Mouse (Mus musculus) left cerebral cortex, adult 8-10 months (tissue): Measurements from ENCODE around the gene D930048N14Rik. TPM values are rescaled to one million over a fixed set of nuclear protein-coding genes. Genes with fewer than 3 reads are reported as not detected.
"Not testable (repeated sequence)": the region's sequence is repeated elsewhere in the genome, so short reads cannot be mapped to it uniquely, and the experiment has no call there.

Source experiments
- DNase-seq, 2 experiments: peaks; one replicate each; pipeline ENCODE4 v3.0.0; 2022; ENCODE audit warnings: low spot score in 2 of 2
- total RNA-seq, 4 experiments: library from RNA; stranded (reverse); gene quantifications; 2 replicates each; pipeline ENCODE4 v1.2.4; 2022

Gene D930048N14Rik
- total RNA-seq, 4 experiments from 2014 or later, result 1.6 to 2.8 (median 2.6) TPM

DNA sequence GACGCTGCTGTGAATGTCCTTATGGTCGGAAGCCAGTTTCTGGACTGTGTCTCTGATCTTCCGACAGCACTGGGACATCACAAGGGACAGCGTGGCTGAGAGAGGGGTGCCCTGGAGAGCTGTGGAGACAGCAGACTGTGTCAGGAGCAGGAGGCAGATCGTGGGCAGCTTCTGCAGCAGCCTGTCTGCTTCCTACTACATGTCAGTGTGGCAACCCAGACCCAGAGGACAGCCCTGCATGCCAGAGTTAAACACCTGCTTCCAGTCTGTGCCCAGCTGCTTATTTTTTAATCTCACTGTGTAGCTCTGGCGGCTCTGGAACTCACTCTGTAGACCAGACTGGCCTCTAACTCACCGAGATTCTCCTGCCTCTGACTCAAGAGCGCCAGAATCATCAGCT, 22.8 kb upstream of the D930048N14Rik start:
- DNase-seq, result no peak

DNA sequence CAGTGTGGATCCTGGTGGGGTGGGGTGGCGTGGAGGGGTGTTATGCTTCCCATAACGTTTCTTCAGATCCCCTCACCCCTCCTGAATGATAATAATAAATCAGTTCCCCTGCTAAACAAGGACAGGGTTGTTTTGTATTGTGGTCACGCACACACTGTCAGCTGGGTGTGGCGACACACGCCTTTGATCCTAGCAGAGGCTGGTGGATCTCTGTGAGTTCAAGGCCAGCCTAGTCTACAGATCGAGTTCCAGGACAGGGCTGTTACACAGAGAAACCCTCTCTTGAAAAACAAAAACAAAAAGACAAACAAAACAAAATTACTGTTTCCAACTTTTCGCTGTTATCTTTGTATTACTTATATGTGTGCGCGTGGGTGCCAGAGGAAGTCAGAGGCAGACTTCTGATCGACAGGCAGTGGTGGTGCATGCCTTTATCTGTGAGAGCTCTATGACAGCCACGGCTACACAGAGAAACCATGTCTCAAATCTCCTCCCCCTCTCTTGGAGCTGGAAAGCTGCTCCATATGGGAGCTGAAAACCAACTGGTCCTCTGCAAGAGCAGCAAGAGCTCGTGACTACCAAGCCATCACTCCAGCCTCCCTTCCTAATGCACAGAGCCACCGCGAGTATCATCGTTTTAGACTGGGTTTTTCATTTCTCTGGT, 21.0 kb upstream of the D930048N14Rik start:
- DNase-seq, result peak in 1 of 2 experiments; percentile 81

DNA sequence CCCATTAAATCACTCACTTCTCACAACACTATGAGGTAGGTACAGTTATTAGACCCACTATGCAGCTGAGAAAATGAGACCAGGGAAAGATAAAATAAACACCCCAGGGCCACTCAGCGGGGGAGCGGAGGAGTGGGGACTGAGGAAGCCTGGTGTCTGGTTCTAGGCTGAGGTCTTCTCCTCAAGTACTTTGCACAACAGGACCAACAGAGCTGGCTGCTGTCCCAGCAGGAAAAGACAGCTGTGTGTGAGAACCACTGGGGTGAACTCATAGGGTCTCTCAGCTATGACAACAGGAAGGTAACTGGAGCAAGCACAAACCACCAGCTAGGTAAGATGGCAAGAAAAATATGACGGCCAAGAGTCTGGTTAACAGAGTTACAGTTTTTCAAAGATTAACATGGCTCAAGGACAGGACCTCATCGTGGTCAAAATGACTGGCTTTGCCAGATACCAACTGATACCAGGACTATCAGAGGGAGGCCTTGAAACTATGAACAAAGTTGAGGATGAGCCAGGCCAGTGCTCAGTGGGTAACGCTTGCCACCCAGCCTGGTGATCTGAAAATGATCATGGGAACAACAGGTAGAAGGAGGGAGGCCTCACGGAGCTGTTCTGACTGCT, 18.5 kb upstream of the D930048N14Rik start:
- no peak for DNase-seq

DNA sequence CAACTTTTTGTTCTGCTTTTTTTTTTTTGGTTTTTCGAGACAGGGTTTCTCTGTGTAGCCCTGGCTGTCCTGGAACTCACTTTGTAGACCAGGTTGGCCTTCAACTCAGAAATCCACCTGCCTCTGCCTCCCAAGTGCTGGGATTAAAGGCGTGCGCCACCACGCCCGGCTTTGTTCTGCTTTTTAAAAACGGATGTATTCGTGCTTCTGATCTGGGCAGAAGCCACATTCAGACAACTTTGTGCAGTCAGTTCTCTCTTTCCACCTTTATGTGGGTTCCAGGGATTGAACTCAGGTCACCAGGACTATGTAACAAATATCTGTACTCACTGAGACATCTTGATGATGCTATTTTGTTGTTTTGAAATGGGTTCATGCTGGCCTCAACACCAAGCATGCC, 17.6 kb upstream of the D930048N14Rik start:
- DNase-seq, result not testable (repeated sequence)

DNA sequence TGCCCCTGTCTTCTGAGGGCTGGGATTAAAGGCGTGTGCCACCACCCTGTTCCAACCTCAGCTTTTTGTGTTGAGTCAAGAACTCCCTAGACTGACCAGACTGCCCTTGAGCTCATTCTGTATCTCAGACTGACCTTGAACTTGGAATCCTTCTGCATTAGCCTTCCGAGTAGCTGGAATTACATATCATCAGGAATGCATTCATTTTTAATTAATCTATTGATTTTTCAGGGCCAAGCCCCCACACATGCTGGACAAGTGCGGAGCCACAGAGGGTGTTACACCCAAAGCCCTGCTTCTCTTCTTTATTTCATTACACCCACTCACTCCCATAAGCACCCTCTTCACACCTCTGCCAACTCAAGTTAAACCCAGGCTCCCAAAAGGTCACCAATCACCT, 17.0 kb upstream of the D930048N14Rik start:
- DNase-seq, result no peak

DNA sequence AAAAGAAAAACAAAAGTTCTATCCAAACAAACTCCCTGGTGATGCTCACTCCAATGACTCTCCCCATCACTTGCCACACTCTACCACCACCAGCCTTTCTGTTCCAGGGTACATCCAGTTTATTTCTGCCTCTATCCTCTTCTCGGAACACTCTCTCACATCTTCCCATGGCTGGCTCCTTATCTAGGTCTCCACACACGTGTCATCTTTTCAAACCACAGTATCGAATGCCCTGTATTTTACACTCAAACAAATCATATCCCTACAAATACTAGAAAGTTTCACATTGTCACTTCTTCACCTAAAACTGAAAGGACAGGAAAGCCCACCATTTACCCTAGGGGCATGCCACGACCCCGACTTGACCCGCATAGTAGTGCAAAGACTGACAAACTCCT, 15.6 kb upstream of the D930048N14Rik start:
- DNase-seq, result no peak

DNA sequence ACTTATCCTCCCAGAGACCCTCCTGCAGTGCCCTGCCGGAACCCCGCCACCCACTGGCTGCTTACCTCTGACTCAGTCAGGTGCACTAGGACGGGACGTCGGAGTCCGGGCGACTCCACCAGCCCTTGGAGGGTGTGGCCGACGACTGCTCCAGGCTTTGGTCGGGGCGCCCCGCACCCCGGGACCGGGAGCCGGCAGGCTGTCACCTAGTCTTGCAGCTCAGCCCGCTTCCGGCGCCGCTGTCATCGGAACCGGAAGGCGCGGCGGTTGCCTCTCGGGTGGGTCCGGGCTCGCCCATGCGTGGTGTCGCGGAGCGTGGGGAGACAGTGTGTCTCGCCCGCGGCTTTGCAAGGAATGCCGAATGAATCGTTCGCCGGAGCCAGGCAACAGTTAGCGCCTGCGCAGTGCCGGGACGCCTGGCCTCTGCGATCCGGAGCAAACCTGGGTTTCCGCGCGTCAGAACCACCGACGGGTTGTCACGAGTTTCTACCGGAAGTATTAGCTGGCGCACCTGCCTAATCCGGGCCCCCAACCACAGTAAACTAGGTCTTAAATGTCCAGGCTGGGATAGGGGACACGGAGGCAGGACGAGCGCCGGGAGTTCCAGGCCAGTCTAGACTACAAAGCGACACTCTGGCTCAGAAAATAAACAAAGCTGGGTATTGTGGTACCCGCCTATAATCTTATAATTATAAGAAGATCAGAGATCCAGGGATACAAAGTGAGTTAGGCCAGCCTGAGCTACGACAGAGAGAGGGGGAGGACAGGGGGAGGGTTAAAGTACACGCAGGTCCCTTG, 15.0 kb upstream of the D930048N14Rik start, which contains the start of gene Rmnd5b:
Gene Rmnd5b (minus strand): TSS at position 372 of the 798 bp plus-strand sequence.
- peak; percentile 92 to 94 for DNase-seq

DNA sequence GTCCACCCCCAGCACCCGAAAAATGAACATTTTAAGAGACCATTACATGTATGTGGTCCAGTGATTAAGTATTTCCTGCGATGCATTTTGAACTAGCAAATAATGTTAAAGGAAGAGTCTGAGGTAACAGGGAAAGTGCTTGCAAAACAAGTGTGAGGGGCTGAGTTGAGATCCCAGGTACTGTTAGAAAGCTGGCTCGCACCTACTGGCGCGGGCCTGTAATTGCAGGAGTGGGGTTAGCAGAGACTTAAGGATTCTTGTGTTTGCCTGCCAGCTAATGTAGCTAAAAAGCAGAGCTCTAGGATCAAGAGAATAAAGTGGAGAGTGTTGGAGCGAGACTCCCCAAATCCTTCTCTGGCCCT, 14.4 kb upstream of the D930048N14Rik start:
- DNase-seq, result no peak

DNA sequence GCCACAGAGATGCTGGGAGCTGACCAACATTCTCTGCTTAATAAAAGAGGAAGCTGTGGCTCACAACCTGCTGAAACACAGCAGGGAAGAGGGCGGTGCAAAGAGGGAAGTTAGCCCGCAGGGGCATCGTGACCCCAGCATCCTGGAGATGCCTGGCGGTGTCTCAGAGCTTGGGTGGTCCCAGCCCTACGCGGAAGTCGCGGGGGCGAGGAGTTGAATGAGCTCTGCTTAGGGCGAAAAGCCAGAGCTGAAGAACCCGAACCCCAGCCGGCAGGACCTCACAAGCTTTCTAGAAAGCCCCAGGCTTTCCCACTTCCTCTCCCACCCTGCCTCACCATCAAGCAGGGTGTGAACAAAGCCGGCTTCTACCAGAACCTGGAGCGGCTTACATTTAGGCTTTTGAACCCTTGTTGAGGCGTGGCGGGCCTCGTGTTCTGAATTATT, 12.8 kb upstream of the D930048N14Rik start:
- DNase-seq, result no peak

DNA sequence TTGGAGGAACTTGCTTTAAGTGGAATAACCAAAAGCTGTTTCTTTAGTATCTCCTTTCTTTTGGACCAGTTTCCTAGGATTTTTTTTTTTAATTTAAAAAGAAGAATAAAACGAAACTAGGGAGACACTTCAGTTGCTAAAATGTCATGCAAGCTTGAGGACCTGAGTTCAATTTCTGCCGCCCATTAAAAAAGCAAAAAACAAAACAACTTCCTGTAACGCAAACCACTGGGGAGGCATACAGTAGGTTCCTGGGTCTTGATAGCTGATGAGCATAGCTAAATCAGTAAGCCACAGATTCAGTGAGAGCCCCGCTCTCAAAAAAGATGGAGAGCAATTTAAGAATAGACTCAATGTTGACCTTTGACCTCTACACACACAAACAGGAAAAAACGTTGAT, 12.3 kb upstream of the D930048N14Rik start:
- DNase-seq, result no peak

DNA sequence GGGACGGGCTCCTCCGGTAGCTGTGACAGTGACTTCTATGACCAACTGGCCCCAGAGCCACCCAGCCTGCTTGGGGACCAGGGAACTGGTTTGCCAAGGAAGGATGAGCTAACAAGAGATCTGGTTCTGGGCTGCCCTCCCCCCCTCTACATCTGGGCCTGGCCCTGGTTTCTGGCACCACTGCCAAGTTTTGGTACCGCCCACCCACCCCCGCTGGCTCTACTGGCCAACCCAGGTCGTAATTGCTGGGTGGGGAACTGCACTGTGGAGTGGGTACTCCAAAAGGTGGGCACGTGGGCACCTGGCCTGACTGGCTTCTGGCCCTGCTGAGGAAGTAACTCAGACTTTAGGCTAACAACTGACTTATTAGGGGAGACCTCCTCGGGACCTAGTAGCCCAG, 10.0 kb upstream of the D930048N14Rik start:
- DNase-seq, result no peak

DNA sequence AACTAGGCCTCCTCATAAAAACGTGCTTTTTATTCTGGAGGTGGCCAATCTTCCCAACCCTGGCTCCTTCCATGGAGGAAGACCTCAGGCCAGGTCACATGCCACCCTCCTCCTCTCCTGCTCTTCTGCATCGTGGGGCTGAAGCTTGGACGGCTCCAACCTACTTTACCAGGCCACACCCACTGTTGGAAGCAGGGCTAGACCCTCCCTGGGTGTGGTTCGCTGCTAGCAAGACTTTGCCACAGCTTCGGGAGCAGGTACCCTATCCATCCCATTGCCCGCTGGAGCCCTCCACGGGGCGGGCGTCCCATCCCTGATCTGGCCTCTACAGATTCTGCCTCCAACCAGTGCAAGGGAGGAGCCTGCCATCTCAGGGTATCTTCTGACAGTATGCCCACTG, 7.6 kb upstream of the D930048N14Rik start:
- DNase-seq, result no peak

DNA sequence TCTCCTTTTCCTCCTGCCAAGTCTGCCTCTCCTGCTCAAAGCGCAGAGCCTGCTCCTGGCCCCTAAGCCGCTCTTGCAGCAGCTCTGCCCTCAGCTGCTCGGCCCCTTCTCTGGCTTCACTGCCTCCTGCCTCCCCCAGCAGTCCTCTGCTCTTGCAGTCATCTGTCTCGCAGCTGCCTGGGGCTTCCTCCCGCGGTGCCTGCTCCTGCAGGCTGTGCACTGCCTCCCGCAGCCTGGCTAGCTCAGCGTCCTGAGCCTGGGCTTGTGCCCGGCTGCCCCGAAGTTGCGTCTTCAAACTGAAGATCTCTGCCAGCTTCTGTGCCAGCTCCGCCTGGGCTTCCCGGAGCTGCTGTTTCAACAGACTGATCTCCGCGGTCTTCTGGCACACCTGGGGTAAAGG, 7.0 kb upstream of the D930048N14Rik start:
- DNase-seq, result no peak

DNA sequence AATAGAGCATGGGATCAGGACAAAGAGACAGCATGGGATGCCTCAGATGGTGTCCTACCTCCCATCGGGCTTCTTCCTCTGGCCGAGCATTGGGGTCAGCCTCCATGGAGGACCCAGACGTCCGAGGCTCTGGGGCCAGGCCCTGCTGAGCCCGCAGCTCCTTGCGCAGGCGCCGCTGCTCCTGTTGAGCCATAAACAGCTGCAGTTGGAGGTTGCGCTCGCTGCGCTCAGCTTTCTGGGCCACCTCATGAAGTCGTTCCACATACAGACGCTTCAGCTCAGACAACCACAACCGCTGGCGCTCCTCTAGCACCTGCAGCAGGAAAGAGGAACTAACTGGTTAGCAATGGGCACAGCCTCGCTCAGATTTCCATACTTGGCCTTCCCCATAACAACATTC, 6.5 kb upstream of the D930048N14Rik start:
- DNase-seq, result no peak

DNA sequence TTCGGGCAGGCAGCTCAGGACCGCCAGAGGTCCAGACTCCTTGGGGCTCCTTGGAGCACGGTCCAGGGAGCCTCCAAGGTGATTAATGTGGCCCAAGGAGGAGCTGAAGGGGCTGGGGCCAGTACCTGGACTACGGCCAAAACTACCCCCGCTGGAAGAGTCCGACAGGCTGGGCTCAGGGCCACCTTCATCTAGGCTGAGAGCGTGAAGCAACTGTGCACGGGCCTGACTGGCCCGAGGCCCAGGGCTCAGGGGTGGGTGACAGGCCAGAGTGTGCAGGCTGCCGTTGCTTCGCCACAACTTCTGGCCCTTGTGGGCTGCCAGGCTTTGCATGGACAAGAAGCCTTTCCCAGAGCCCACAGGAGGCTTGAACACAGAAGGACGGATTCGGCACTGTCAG, 5.5 kb upstream of the D930048N14Rik start:
- DNase-seq, result no peak

DNA sequence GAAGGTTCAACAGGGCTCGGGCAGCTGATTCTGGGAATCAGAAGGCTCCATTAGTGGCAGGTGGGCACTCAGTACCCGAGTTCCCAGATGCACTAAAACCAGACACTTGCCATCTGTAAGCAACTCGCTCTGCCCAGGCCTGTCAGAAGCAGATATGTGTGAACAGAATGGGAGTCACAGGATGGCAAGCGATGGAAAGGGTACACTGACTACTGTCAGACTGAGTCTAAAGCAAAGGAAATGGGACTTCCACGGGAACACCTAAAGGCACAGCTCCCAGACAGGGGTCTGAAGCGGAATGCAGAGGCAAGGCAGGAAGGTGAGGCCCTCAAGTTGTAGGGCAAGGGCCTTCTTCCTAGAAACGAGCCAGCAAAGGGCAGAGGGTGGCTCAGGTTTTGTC, 4.5 kb upstream of the D930048N14Rik start:
- no peak for DNase-seq

DNA sequence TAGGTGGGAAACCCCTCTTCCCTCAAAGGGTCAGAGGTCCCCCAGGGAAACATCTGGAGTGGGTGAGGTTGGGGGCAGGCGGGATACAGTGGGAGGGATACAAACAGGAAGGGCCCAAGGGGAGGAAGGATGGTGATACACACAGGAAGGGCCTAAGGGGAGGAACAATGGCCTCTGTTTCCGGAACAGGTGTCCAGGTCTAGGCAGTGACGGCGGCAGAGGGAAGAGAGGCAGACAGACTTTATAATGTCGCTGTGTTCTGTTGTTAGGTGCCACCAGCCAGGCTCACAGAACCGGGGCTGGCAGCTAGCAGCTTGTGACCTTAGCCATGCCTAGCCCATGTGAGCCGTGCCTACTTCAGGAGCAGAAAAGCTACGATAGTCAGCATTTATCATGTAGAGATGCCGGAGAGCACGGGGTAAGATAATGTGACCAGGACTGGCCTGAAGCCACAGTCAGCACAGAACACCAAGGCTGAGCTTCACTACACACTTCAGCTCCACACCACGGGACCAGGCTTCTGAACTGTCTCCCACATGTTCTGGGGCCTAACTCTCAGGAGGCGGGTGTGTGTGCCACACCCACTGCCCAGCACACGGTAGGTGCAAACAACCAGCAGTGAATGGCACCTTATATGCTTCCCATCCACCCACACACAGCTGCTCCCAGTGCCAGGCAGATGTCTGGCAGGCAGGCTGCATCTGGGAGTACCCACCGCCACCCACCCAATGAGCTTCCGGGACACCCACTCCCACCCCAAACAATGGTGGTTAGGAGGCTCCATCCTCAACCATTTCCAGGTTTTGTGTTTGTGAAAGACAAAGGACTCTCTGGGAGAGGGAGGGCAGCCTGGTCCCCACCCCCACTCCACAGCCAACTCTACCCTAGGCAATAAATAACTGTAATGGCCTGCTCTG, 3.7 kb upstream of the D930048N14Rik start:
- peak in 1 of 2 experiments; percentile 66 for DNase-seq

DNA sequence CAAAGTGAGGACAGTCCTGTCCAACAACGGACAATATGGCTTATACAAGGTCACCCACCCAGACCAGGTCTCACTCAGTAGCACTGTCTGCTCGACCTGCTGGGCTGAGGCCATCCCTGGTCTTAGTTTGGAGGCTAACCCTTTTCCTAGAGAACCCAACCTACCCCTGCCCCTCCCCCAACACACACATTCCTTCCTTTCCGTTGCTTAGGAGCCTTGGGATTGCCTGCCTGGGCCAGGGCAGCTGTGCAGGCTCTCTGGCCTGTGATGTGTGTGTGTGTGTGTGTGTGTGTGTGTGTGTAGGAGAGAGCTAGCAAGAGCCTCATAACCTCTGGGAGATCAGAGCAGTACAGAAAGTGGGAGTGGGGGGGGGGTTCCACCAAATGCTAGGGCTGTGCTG, 2.2 kb upstream of the D930048N14Rik start:
- DNase-seq, result peak in 1 of 2 experiments; percentile 9

DNA sequence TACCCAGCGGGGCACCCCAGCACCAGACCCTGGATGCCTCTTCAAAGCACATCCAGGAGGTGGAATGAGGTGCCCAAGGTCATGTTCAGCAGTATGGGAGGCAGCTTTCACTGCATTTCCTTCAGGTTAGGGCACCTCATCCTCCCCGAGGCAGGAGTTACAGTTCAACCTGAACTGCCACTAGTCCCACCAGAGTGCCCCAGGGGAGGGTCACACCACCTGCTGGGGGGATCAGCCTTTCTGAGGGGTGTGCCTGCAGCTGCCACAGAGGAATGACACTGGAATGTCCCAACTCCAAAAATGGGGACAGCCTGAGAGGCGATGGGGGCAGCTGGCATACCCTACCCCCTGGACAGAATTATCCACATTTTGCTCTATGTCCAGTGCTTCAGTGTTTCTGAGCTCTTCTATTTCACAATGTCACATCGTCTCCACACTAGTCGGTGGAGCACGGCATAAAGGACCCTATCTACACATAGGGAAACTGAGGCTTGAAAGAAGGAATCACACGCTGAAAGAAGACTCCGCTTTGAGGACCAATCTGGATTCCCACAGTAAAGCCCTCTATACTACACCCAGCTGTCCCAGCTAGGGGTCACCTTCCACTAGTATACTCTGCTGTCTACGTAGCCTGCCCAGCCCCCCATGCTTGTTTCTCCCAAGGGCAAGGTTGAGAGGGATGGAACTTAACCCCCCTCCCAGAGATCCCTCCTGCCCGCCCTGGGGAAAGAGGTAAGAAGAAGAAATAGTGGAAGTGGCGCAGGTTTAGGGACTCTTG, 1.5 kb upstream of the D930048N14Rik start:
- peak in 1 of 2 experiments; percentile 6 for DNase-seq

DNA sequence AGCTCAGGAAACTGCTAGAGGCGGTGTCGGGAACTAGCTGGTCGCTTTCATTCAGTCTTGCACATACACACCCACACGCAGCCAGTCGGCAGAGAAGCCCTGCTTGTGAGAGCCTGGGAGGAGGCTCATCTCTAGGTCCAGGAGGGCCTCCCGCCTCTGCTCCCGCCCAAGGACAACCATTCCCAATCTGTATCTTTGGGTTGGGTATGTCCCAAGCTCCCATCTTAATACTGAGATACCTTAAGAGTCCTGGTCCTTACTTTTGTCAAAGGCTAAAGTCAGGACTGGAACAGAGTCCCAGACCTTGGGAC, 910 bp upstream of the D930048N14Rik start:
- DNase-seq, result peak in 1 of 2 experiments; percentile 51

DNA sequence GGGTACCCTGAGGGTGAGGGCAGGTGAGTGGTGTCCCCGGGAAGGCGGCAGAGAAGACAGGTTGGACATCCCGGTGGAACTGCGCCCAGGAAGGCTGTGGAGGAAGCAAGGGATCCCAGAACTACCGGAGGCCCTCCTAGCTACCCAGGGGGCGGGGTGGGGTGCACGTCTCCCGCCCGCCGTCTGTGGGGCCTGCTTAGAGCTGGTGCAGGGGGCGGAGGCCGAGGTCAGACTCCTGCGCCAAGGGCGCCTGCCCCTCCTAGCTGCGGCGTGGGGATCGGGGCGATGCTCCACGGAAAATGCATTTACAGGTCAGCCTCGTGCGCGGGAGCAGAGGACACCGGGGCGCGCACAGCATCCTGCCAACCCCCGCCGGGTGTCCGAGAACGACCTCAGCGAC, 493 bp upstream of the D930048N14Rik start:
- peak in 1 of 2 experiments; percentile 13 for DNase-seq
